Mouse (Mus musculus) spleen, adult 2 months (tissue): Measurements from ENCODE around the gene Zfp408.

Experiments used
- CTCF ChIP-seq: fragments of 200-500 bp; IDR thresholded peaks from 2 replicates; pipeline ENCODE4 v1.5.1; 2011; ENCODE audit warnings: mild to moderate bottlenecking, inconsistent platforms; ENCODE audit not compliant: insufficient read depth, insufficient read length, insufficient replicate concordance; ENCODE audit errors: extremely low read depth
- POLR2A ChIP-seq: fragments of 200-500 bp; IDR thresholded peaks from 2 replicates; pipeline ENCODE4 v1.6.1; 2011; ENCODE audit warnings: low read depth, low read length, inconsistent platforms

GRCm38 (mm10) chr2:91652863-91653262 lies 3.3 kb upstream of the Zfp408 start:
- TF ChIP-seq POLR2A (no peak), CTCF (no peak)
